Mouse (Mus musculus): Measurements from ENCODE around the gene Emx1. TPM values are rescaled to one million over a fixed set of nuclear protein-coding genes. Genes with fewer than 3 reads are reported as not detected.
"Not testable (repeated sequence)": the region's sequence is repeated elsewhere in the genome, so short reads cannot be mapped to it uniquely, and the experiment has no call there.

The Emx1 gene
- 10 to 100 TPM; 34.2 to 45.2 TPM for total RNA-seq (2021)

- peak; percentile 78 to 87 for DNase-seq (ENCODE audit: low spot score in 2 of 2)
- intact Hi-C loops (cut with DNase I), result no loop called here
Measured at GRCm38 (mm10) chr6:85187340-85188211, at the start of gene Emx1. Gene Emx1 (plus strand): TSS chr6:85187438.

GRCm38 (mm10) chr6:85139534-85139933 lies 47.7 kb upstream of the Emx1 start:
- DNase-seq (ENCODE audit: low spot score in 2 of 2), result no peak
- intact Hi-C loops (cut with DNase I), result no loop called here

GRCm38 (mm10) chr6:85141013-85141412 lies 46.2 kb upstream of the Emx1 start:
- intact Hi-C loops (cut with DNase I), result not testable (repeated sequence)
- peak; percentile 26 to 27 for DNase-seq (ENCODE audit: low spot score in 2 of 2)

GRCm38 (mm10) chr6:85144466-85144865 lies 42.8 kb upstream of the Emx1 start:
- intact Hi-C loops (cut with DNase I), result no loop called here
- no peak for DNase-seq (ENCODE audit: low spot score in 2 of 2)

- no peak for DNase-seq (ENCODE audit: low spot score in 2 of 2)
- intact Hi-C loops (cut with DNase I), result no loop called here
Measured at GRCm38 (mm10) chr6:85147636-85148035, 39.6 kb upstream of the Emx1 start.

GRCm38 (mm10) chr6:85150386-85150785 lies 36.9 kb upstream of the Emx1 start:
- intact Hi-C loops (cut with DNase I), result loop anchor here (5.0 kb wide), 2 partner anchors 247 to 262 kb away; no protein-coding TSS in a partner anchor
- DNase-seq (ENCODE audit: low spot score in 2 of 2), result no peak

- peak; percentile 59 to 71 for DNase-seq (ENCODE audit: low spot score in 2 of 2)
- intact Hi-C loops (cut with DNase I), result loop anchor here (5.0 kb wide), 2 partner anchors 243 to 258 kb away; no protein-coding TSS in a partner anchor
Measured at GRCm38 (mm10) chr6:85153970-85154540, 33.2 kb upstream of the Emx1 start.

GRCm38 (mm10) chr6:85154861-85155528 lies 32.2 kb upstream of the Emx1 start:
- DNase-seq (ENCODE audit: low spot score in 2 of 2), result no peak

GRCm38 (mm10) chr6:85156551-85156950 lies 30.7 kb upstream of the Emx1 start:
- not testable (repeated sequence) for DNase-seq (ENCODE audit: low spot score in 2 of 2)
- intact Hi-C loops (cut with DNase I), result loop anchor here (5.0 kb wide), 1 partner anchor 81 kb away; no protein-coding TSS in a partner anchor

More at GRCm38 (mm10) chr6:85154861-85155528, 32.2 kb upstream of the Emx1 start:
- intact Hi-C loops (cut with DNase I), result loop anchor here (5.0 kb wide), 3 partner anchors 82 to 257 kb away; no protein-coding TSS in a partner anchor

GRCm38 (mm10) chr6:85158040-85158804 lies 29.0 kb upstream of the Emx1 start:
- not testable (repeated sequence) for DNase-seq (ENCODE audit: low spot score in 2 of 2)
- intact Hi-C loops (cut with DNase I), result loop anchor here (5.0 kb wide), 1 partner anchor 79 kb away; no protein-coding TSS in a partner anchor

GRCm38 (mm10) chr6:85159092-85159760 lies 28.0 kb upstream of the Emx1 start:
- intact Hi-C loops (cut with DNase I), result loop anchor here (5.0 kb wide), 1 partner anchor 78 kb away; no protein-coding TSS in a partner anchor
- peak; percentile 51 to 52 for DNase-seq (ENCODE audit: low spot score in 2 of 2)

GRCm38 (mm10) chr6:85160201-85160923 lies 26.9 kb upstream of the Emx1 start:
- DNase-seq (ENCODE audit: low spot score in 2 of 2), result peak; percentile 64 to 79
- intact Hi-C loops (cut with DNase I), result loop anchor here (5.0 kb wide), 1 partner anchor 247 kb away; no protein-coding TSS in a partner anchor

- intact Hi-C loops (cut with DNase I), result no loop called here
- DNase-seq (ENCODE audit: low spot score in 2 of 2), result no peak
Measured at GRCm38 (mm10) chr6:85165440-85165921, 21.8 kb upstream of the Emx1 start.

- intact Hi-C loops (cut with DNase I), result no loop called here
- DNase-seq (ENCODE audit: low spot score in 2 of 2), result peak in 1 of 2 experiments; percentile 2
Measured at GRCm38 (mm10) chr6:85179569-85179968, 7.7 kb upstream of the Emx1 start.

- intact Hi-C loops (cut with DNase I), result no loop called here
Measured at GRCm38 (mm10) chr6:85180036-85180435, 7.2 kb upstream of the Emx1 start.

GRCm38 (mm10) chr6:85183951-85184350 lies 3.3 kb upstream of the Emx1 start:
- intact Hi-C loops (cut with DNase I), result no loop called here
- no peak for DNase-seq (ENCODE audit: low spot score in 2 of 2)

More at GRCm38 (mm10) chr6:85180036-85180435, 7.2 kb upstream of the Emx1 start:
- no peak for DNase-seq (ENCODE audit: low spot score in 2 of 2)

- DNase-seq (ENCODE audit: low spot score in 2 of 2), result no peak
- intact Hi-C loops (cut with DNase I), result no loop called here
Measured at GRCm38 (mm10) chr6:85186033-85186743, 1.1 kb upstream of the Emx1 start.

Measured in left cerebral cortex, postnatal 36 days (tissue).